Mouse (Mus musculus): ENCODE measurements around the gene Mc1r.

DNA sequence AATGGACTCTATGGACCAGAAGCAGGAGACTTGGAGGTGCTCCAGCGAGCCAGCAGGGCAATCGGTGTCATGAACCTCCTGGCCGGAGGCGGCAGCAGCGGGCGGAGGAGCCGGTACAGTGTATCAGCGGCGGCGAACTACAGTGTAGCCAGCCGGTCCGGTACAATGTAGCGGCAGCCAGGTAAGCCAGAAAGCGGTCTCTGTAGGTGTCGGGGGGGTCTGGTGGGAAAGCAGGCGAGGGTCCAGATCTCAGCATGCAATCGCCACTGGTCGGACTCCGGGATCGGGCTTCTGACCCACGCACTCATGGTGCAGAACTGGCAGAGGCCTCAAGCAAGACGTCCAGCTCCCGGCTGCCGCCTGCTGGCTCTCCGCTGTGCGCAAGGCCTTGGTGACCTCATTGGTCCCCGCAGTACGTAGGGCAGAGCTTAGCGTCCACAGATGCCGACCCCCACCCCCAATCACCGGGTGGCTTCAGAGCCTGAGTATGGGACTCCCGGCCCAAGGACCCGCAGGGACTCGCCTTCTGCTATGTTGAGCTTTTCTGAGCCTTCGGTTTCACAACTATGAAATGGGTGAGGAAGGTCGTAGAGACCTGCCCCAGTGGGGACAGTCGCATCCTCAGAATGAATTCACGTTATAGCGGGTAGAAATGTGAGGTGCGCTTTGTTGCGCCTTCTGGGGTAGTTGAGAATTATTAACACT lies 36.1 kb downstream of the Mc1r start:
- TF ChIP-seq CTCF (IDR thresholded peaks at IDR 0.05; ENCODE audit: extremely low read depth, insufficient read length, insufficient replicate concordance, low read depth, low read length) (peak; percentile 87), POLR2A (IDR thresholded peaks at IDR 0.05; ENCODE audit: low read depth, low read length) (no peak; the same call in 1 of the 2 replicates)
